Mouse (Mus musculus) retina, postnatal 1 day (tissue): ENCODE measurements around the gene Pxdn.

ENCODE experiments used
- DNase-seq: peaks from one replicate; pipeline ENCODE4 v3.0.0-alpha.2; 2012

Gene Pxdn

GRCm38 (mm10) chr12:30029111-30029510, 91.7 kb downstream of the Pxdn start:
- no peak for DNase-seq

GRCm38 (mm10) chr12:30030571-30030970, 93.2 kb downstream of the Pxdn start:
- DNase-seq, result no peak

GRCm38 (mm10) chr12:30034681-30035080, 97.3 kb downstream of the Pxdn start:
- DNase-seq, result peak; percentile 57

GRCm38 (mm10) chr12:30035406-30035805, 98.0 kb downstream of the Pxdn start:
- no peak for DNase-seq

GRCm38 (mm10) chr12:30035841-30036568, 98.6 kb downstream of the Pxdn start:
- peak; percentile 49 for DNase-seq

- peak; percentile 78 for DNase-seq
Observed at GRCm38 (mm10) chr12:30036569-30037055, 99.2 kb downstream of the Pxdn start.

GRCm38 (mm10) chr12:30039565-30039964, 102.2 kb downstream of the Pxdn start:
- peak; percentile 63 for DNase-seq

GRCm38 (mm10) chr12:30040150-30040549, 102.7 kb downstream of the Pxdn start:
- DNase-seq, result peak; percentile 80

- no peak for DNase-seq
Observed at GRCm38 (mm10) chr12:30048848-30049247, 111.4 kb downstream of the Pxdn start.

GRCm38 (mm10) chr12:30049818-30050217, 112.4 kb downstream of the Pxdn start:
- no peak for DNase-seq

- peak; percentile 75 for DNase-seq
Observed at GRCm38 (mm10) chr12:30050235-30050634, 112.8 kb downstream of the Pxdn start.

- DNase-seq, result no peak
Observed at GRCm38 (mm10) chr12:30054761-30055540, 117.5 kb downstream of the Pxdn start.

GRCm38 (mm10) chr12:30058044-30058443, 120.6 kb downstream of the Pxdn start:
- no peak for DNase-seq

- no peak for DNase-seq
Observed at GRCm38 (mm10) chr12:30061503-30062117, 124.2 kb downstream of the Pxdn start.

GRCm38 (mm10) chr12:30062118-30062505, 124.7 kb downstream of the Pxdn start:
- no peak for DNase-seq
